Mouse (Mus musculus) olfactory bulb, adult 2 months (tissue): ENCODE results near the gene Galm.

Source experiments
- CTCF ChIP-seq: fragments of 200-500 bp; IDR thresholded peaks from 2 replicates; pipeline ENCODE4 v1.5.1; 2012; ENCODE audit warnings: low read depth, mild to moderate bottlenecking, low read length, moderate library complexity; ENCODE audit not compliant: insufficient read depth
- POLR2A ChIP-seq: fragments of 200-500 bp; IDR thresholded peaks from 2 replicates; pipeline ENCODE4 v1.6.1; 2012; ENCODE audit warnings: mild to moderate bottlenecking, low read depth, low read length, moderate library complexity; ENCODE audit not compliant: insufficient read depth

DNA sequence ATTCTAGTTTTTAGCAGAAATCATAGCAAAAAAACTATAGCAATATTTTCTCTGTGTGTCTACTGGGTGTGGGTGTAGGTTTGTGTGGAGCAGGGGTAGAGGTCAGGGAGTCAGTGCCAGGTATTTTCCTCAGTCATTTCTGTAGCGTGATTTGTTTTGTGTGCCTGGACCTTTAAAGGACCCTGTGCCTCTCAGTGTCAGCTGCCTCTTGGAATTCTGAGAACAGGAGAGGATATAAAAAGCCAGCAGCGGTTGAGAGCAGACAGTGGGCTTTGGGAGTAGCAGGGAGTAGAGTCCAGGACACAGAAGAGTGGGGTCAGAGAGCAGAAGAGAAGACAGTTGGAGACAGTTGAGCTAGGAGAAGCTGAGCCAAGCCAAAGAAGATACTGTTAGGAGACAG lies 92.9 kb downstream of the Galm start:
- no peak for TF ChIP-seq POLR2A
- no peak for TF ChIP-seq CTCF
